Mouse (Mus musculus) kidney, postnatal 0 days (tissue): ENCODE results near the gene Hmgb1. TPM values are rescaled to one million over a fixed set of nuclear protein-coding genes. Genes with fewer than 3 reads are reported as not detected.

Experiments
- ATAC-seq: fragments of 200-750 bp; cut with Nextera tagmentation; replicated peaks from 2 replicates; pipeline ENCODE4 v1.8.0; 2017; ENCODE audit warnings: low read depth, moderate number of reproducible peaks, moderate TSS enrichment, moderate library complexity; ENCODE audit not compliant: low FRiP score
- DNase-seq: peaks from one replicate; pipeline ENCODE4 v3.0.0-alpha.2; 2016; ENCODE audit warnings: low spot score
- H3K27ac ChIP-seq: fragments of 300-500 bp; sonication (generic); 2 replicates; pipeline ENCODE4 v1.5.1; 2014; ENCODE audit warnings: mild to moderate bottlenecking
- H3K27me3 ChIP-seq: fragments of 300-500 bp; sonication (generic); 2 replicates; pipeline ENCODE4 v1.6.1; 2014; ENCODE audit warnings: low read length, mixed read lengths; ENCODE audit not compliant: insufficient read depth
- H3K36me3 ChIP-seq: fragments of 300-500 bp; sonication (generic); 2 replicates; pipeline ENCODE4 v1.6.1; 2014; ENCODE audit warnings: low read length, mixed read lengths; ENCODE audit not compliant: insufficient read depth
- H3K4me1 ChIP-seq: fragments of 300-500 bp; sonication (generic); replicated peaks from 2 replicates; pipeline ENCODE4 v1.6.1; 2014; ENCODE audit warnings: antibody characterized with exemption, low read length, mixed read lengths; ENCODE audit not compliant: insufficient read depth
- H3K4me2 ChIP-seq: fragments of 300-500 bp; sonication (generic); 2 replicates; pipeline ENCODE4 v1.6.1; 2014; ENCODE audit warnings: mild to moderate bottlenecking, low read length, moderate library complexity, mixed read lengths
- H3K4me3 ChIP-seq: fragments of 300-500 bp; sonication (generic); replicated peaks from 2 replicates; pipeline ENCODE4 v1.5.1; 2014; ENCODE audit warnings: low read depth, low read length
- H3K9ac ChIP-seq: fragments of 300-500 bp; sonication (generic); 2 replicates; pipeline ENCODE4 v1.6.1; 2014; ENCODE audit warnings: low read depth, low read length
- H3K9me3 ChIP-seq: fragments of 300-500 bp; sonication (generic); replicated peaks from 2 replicates; pipeline ENCODE4 v1.6.1; 2016; ENCODE audit warnings: low read length, inconsistent platforms, mixed read lengths
- CTCF ChIP-seq: IDR thresholded peaks from 2 replicates; pipeline ENCODE4 v1.5.1; 2016; ENCODE audit warnings: antibody characterized with exemption, low read depth, mild to moderate bottlenecking, moderate library complexity
- WGBS: fragments of 180-500 bp; shearing (Covaris S2); extraction: QIAGEN DNeasy Blood & Tissue Kit; methylation state at CpG from one replicate; pipeline ENCODE4 v1.1.7; 2014; 5-methylcytosine and 5-hydroxymethylcytosine counted together
- polyA plus RNA-seq: library from polyadenylated mRNA; unstranded; fragments of >200 nt; fragmentation: Nextera tagmentation; extraction: Ambion mirVana; gene quantifications from 2 replicates; pipeline ENCODE4 v1.2.1, GENCODE M21; 2015

The Hmgb1 gene
- polyA plus RNA-seq, 1 experiment from 2014 or later: 1,196 TPM

- DNase-seq (no peak), ATAC-seq (no peak)
- H3K4me1 ChIP-seq: no peaks in the 10 kb centered on the region
- no peaks in the 10 kb centered on the region for H3K9me3 ChIP-seq
- 96% methylated on average over 10 of the region's 10 CpGs for WGBS
- no peaks in the 10 kb centered on the region for H3K36me3 ChIP-seq
- H3K4me3 ChIP-seq: no peak overlapping the region
- no peak overlapping the region for H3K9ac ChIP-seq
- no peak overlapping the region for H3K27ac ChIP-seq
- H3K4me2 ChIP-seq: no peak overlapping the region
- no peaks in the 10 kb centered on the region for H3K27me3 ChIP-seq
- TF ChIP-seq CTCF: no peak
Measured at GRCm38 (mm10) chr5:149068745-149069144, 115.5 kb downstream of the Hmgb1 start.

- Histone ChIP-seq H3K36me3 (no peaks in the 10 kb centered on the region), H3K4me3 (no peak overlapping the region), H3K9ac (no peak overlapping the region), H3K27me3 (no peaks in the 10 kb centered on the region), H3K4me1 (no peaks in the 10 kb centered on the region), H3K4me2 (no peak overlapping the region), H3K9me3 (no peaks in the 10 kb centered on the region), H3K27ac (no peak overlapping the region)
- DNase-seq: no peak
- 85% methylated on average over 17 of the region's 17 CpGs for WGBS
- ATAC-seq: no peak
- no peak for TF ChIP-seq CTCF
Measured at GRCm38 (mm10) chr5:149068247-149068740, 116.0 kb downstream of the Hmgb1 start.

- ATAC-seq (no peak), DNase-seq (no peak)
- 66% methylated on average over 8 of the region's 8 CpGs for WGBS
- H3K4me2 ChIP-seq: no peak overlapping the region
- no peaks in the 10 kb centered on the region for H3K27me3 ChIP-seq
- no peak overlapping the region for H3K4me3 ChIP-seq
- no peaks in the 10 kb centered on the region for H3K36me3 ChIP-seq
- H3K27ac ChIP-seq: no peak overlapping the region
- H3K9me3 ChIP-seq: no peaks in the 10 kb centered on the region
- H3K4me1 ChIP-seq: no peaks in the 10 kb centered on the region
- TF ChIP-seq CTCF: no peak
- H3K9ac ChIP-seq: no peak overlapping the region
Measured at GRCm38 (mm10) chr5:149067501-149067961, 116.8 kb downstream of the Hmgb1 start.

GRCm38 (mm10) chr5:149062833-149063232, 121.5 kb downstream of the Hmgb1 start:
- no peak overlapping the region for H3K4me3 ChIP-seq
- no peak overlapping the region for H3K27ac ChIP-seq
- no peak for ATAC-seq
- no peak overlapping the region for H3K9ac ChIP-seq
- H3K36me3 ChIP-seq: no peaks in the 10 kb centered on the region
- H3K9me3 ChIP-seq: no peaks in the 10 kb centered on the region
- H3K4me2 ChIP-seq: no peak overlapping the region
- H3K27me3 ChIP-seq: no peaks in the 10 kb centered on the region
- WGBS: 91% methylated on average over 1 of the region's 1 CpGs
- no peak for DNase-seq
- H3K4me1 ChIP-seq: no peaks in the 10 kb centered on the region
- peak; percentile 57 for TF ChIP-seq CTCF

GRCm38 (mm10) chr5:149053352-149054168, 130.7 kb downstream of the Hmgb1 start:
- no peak; the same call in 1 of the 2 replicates for TF ChIP-seq CTCF
- peak overlapping the region; percentile 93 for H3K4me2 ChIP-seq
- H3K9me3 ChIP-seq: no peaks in the 10 kb centered on the region
- H3K4me1 ChIP-seq: no peaks in the 10 kb centered on the region
- H3K4me3 ChIP-seq: peak overlapping the region; percentile 85
- 2% methylated on average over 24 of the region's 34 CpGs for WGBS
- H3K27ac ChIP-seq: peak overlapping the region; percentile 100
- ATAC-seq (peak; percentile 41), DNase-seq (peak; percentile 45)
- H3K36me3 ChIP-seq: no peaks in the 10 kb centered on the region
- no peaks in the 10 kb centered on the region for H3K27me3 ChIP-seq
- peak overlapping the region; percentile 71 for H3K9ac ChIP-seq

GRCm38 (mm10) chr5:149052421-149053338, 131.6 kb downstream of the Hmgb1 start:
- peak; percentile 55 for TF ChIP-seq CTCF
- H3K36me3 ChIP-seq: no peaks in the 10 kb centered on the region
- no peaks in the 10 kb centered on the region for H3K27me3 ChIP-seq
- DNase-seq: peak; percentile 100
- H3K4me3 ChIP-seq: peak overlapping the region; percentile 85
- ATAC-seq: peak; percentile 96
- H3K4me1 ChIP-seq: no peaks in the 10 kb centered on the region
- H3K4me2 ChIP-seq: peak overlapping the region; percentile 93
- WGBS: under 1% methylated on average over 71 of the region's 110 CpGs
- H3K27ac ChIP-seq: peak overlapping the region; percentile 100
- H3K9ac ChIP-seq: peak overlapping the region; percentile 99
- H3K9me3 ChIP-seq: no peaks in the 10 kb centered on the region
